Mouse (Mus musculus): ENCODE data around the gene Fam114a1.
A peak's percentile ranks its signal among the peaks of the same experiment; 100 is the strongest.

The Fam114a1 gene

DNA sequence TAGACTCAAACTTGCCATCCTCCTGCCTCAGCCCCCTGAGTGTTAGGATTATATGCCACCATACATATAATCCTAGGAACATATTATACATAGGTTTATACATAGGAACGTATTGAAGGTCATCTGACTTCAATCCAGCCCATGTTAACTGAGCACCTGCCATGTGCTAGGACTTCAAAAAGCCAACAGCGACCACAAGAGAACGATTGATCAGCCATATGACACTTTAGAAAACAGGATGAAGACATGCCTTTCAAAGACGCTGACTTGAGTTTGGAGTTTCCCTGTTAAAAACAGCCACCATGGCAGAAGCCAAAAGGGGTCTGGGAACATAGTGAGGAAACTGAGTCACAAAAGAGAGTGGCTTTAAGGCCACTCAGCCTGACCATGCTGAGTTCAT is 35.4 kb downstream of the Fam114a1 start:
- DNase-seq (ENCODE audit: low spot score), result no peak

DNA sequence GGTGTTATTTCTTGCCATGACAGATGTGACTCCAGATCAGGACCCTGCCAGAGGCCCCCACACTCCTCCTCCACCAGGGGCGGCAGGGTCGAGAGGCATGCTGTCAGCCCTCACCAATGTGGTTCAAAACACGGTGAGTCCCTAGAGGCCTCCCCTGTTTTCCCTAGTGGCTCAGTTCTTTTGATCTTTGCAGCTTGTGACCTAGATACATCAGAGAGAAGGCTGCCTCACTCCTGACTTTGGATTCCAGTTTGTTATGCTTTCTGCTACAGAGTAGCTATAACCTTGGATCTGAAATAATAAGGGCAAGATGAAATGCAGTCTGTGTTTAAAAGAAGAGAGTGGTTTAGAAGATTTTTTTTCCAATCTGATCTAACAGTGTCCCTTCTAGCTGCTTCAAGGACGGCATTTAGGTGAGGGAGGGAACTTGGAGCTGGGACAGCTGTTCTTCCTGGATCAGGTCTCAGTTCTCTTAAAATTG is 36.2 kb downstream of the Fam114a1 start:
- no peak for DNase-seq (ENCODE audit: low spot score)

DNA sequence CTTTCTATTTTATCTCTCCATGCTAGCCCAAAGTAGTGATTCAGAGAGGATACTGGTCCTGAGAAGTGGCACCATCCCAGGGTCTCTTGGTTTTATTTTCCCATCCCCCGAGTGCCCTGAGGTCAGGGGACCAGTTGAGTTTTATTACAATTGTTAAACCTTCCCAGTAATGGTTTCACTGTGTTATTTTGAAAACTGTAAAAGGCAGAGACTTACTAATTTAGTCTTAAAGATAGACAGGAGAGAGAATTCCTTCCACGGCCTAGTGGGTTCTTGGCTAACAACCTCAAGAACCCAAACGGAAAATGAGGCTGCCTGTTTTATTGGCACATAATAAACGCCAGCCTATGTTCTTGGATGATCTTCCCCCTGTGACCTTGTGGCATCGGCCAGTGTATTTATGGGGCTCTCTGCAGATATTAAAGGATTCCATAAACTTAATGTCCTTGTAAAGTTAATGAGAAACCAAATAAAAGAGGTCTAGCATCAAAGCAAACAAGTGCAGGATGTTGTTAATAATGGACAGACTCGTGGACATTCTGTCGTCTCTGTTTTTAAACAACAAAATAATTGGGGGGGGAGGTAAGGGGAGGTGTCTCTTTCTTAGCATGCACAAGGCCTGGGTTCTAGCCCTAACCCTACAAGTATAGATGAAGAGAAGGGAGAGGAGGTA is 42.2 kb downstream of the Fam114a1 start:
- no peak for DNase-seq (ENCODE audit: low spot score)

DNA sequence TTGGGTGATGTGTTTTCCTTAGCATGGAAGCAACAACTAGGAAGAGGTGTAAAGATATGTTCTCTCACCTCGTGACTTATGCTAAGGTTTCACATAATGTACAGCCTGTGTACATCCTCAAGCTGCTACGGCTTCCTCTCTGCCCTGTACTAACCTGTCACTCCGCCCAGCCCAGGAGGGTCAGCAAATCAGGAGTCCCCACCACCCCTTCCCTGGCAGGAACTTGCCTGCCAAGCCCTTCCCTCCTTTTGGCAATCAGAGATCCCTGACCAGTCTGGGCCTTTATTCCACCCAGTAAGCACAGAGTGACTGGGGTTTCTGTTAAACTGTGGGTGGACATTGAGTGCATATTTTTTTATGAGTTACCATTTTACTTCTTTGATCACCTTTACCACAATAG is 45.6 kb downstream of the Fam114a1 start:
- DNase-seq (ENCODE audit: low spot score), result no peak

DNA sequence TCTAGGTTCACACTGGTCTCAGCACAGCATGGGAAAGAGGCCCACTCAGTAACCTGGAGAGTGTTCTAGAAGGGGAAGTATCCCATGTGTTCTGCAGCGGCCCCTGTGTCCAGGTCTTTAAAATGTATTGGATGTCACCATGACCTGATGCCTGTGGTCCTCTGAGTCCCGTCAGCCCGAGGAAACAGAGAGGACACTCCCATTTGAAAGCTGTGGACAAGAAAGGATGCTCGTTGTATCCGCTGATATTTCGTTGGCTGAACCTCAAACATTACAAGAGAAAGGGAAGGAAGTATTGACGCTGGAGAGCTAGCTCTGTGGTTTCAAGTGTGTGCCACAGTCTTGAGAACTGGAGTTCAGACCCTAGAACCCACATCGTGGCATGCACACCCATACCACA is 49.2 kb downstream of the Fam114a1 start:
- no peak for DNase-seq (ENCODE audit: low spot score)

DNA sequence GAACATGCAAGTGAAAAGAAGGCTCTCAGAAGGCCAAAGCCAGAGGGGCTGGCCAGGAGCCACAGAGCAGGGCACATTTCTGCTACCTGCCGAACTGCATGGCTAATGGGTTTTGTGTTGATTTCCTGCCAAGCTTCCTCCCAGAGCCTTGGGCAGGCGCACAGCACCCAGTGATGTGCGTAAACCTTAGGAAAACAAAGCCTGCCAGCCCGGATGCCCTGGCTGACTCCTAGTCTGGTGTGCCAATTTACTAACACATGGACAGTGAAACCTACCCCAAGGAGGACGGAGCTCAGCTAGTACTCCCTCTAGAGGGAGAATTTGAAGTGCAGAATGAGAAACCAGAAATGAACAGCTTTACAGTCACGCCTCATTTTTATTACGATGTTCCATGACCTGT is 50.0 kb downstream of the Fam114a1 start:
- DNase-seq (ENCODE audit: low spot score), result peak; percentile 33

DNA sequence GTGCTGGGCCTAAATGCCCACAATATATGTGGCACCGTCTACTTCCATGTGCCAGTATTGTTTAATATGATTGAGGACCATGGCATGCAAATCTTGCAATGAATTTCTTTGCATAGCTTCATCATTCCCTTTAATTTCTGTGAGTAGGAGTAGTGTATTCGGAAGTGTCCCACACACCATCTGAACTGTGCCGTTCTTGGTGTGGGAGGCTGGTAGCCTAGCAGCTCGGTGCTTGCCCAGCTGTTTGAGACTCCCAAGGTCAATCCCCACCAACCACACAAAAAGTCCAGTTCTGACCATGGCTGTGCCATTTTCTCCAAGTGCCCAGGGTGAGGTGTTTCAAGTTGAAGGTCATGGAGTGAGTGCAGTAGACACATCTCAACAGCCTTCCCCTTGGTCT is 52.1 kb downstream of the Fam114a1 start:
- no peak for DNase-seq (ENCODE audit: low spot score)

DNA sequence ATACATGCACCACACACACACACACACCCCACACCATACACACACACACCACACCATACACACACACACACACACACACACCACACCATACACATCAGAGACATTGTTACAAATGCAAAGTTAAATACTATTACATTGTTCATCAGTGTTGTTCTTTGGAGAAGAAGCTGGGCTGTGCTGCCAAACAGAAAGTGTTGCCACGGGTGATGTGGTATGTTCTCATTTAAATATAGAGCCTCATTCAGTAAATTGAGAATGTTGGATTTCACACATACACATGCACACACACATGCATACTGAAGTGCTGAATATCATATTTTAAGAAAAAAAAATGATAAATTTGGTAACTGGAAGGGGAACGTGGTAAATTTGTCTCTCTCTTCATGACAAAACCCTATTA is 54.8 kb downstream of the Fam114a1 start:
- DNase-seq (ENCODE audit: low spot score), result no peak

DNA sequence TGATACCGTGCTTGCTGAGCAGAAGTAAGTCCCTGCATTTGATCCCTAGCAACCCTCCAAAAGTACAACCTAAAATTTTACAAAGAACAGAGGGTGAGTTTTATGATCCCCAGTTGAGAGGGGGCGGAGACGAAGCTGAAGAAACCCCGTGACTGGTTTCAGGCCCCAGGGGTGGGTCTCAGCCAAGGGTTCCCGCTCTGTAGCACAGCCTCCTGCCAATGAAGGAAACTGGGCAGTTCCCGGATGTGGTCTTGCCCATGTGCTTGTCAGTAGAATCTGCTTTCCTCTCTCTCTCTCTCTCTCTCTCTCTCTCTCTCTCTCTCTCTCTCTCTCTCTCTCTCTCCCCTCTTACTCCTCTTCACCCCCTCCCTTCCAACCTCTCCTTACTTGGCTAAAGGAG is 56.0 kb downstream of the Fam114a1 start:
- DNase-seq (ENCODE audit: low spot score), result no peak

DNA sequence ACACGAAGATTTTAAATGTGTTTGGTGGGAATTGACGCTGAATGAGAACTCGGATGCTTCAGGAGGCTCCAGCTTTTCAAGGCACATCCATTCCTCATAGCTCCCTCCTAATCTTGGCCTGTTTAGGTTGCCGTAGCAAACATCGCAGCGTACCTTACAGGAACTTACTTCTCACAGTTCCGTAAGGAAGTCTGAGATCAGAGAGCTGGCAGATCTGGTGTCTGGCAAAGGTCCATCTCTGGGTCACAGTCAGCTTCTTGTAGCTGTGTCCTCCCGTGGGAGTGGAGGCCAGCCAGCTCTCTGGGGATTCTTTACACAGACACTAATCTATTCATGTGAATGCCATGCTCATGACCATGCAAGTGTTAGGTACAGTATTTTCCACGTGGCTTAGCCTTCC is 56.9 kb downstream of the Fam114a1 start:
- DNase-seq (ENCODE audit: low spot score), result peak; percentile 52

DNA sequence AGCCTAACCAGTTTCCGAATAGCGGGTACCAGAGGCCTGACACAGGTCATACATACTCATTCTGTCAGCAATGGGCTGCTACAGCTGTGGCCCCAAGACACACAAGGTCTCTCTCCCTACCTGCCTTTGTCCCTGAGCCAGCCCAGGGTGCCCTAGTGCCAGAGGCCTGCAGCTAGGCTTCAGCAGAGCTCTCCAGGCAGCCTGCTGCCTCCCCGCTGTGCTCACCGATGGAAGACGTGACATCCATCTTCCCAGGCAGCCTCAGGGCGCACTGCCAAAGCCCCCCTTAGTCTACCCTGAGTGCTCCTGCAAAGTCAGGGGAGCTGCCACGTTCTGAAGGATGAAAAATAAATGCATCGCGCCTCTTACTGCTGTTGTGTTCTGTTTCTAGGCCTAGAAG is 58.1 kb downstream of the Fam114a1 start:
- no peak for DNase-seq (ENCODE audit: low spot score)

DNA sequence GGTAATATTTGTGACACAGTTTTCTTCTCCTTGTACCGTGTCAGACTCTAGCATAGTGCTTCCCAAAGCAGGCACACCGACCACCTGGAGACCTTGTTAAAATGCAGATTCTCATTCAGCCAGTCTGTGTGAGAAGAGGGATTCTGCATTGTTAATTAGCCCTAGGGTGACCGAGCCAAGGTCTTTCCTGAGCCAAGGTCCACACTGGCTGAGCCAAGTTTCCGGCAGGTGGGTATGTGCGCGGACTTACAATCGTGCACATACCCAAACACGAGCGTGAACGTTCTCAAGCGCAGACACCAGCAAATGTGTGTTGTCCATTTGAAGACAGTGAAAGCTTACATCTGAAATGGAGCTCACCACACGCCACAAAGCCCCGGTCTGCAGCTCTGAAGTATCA is 66.7 kb downstream of the Fam114a1 start:
- no peak for DNase-seq (ENCODE audit: low spot score)

DNA sequence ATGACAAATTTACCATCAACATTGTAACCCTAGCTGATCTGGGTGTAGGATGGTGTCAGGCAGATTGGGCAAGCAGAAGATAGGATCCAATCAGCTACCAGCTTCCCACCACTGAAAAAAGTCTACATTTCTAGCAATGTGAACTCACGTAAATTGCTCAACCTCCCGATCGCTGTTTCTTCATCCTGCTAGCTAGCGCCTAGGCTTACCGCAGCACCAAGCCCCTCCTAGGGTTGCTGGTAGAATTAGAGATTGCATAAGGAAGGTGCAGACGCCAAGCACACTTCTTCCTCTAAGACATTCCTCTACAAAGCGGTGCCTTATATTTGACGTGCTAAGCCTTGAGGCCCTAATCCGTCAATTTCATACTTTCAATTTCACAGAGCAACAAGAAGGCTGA is 68.4 kb downstream of the Fam114a1 start:
- DNase-seq (ENCODE audit: low spot score), result no peak

DNA sequence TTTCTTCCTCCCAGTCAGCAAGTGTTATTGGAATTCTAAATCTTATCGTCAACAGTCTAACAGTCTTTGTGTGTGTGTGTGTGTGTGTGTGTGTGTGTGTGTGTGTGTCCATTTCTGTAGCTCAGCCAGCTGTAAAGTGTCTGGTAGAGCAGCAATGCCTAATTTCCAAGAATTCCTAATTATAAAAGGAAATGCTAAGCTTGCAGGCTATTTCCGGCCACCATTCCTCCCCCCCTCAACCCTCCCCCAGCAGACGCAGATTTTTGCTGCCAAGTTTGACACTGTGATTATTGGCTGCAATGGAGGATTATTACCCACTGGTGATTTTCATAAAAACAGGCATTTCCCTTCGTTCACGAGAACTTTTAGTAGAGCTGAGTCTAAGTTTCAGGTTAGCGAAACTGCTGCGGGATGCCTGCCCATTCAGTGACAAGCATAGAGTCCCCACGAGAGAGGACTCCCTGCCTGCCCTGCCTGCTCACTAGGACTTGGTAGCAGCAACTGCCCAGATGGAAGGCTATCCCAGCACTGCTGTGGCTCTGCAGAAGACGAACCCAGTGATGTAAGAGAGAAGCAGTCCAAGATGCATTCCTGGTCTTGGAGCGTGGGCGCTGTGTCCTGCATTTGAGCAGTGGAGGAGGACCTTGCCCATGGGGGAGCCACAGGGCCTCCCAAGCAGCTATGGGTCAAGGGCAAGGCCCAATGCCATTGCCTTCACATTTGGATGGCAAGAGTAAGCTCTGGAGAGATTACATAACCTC is 69.1 kb downstream of the Fam114a1 start:
- peak; percentile 47 for DNase-seq (ENCODE audit: low spot score)

DNA sequence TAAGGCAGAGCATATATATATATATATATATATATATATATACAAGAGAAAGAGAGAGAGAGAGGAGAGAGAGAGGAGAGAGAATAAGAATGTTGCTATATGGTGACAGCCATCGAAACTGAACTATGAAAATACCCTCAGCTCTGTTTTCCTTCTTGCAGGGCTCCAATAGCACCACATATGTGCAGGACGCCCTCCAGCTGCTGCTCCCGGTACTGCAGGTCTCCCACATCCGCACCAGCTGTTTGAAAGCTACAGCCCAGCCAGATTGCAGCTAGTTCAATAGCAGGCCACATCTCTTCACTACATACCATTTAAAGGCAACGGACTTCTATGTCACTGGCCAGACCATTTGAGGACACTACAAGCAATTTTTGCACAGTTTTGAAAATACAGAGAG is 70.6 kb downstream of the Fam114a1 start:
- DNase-seq (ENCODE audit: low spot score), result peak; percentile 40

DNA sequence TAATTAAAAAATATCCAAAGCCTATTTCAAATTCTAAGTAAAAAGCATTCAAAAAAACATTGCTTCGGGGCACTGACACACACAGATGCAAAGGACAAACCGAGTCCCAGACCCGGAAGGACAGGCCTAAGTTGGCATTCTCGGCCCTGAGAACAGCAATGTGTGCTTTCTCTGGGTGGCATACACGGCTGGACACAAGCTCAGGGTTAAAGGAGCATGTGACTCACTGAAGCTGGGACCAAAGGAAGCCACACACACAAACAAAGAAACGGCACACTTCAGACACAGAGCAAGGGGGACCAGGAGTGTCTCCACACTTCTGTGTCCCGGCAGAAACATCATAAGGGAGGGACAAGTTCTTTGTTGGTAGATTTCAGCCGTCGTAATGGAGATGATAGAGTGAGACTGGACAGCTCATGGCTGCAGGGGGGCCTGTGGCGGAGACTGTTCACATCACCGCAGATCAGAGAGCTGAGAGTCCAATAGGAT is 73.6 kb downstream of the Fam114a1 start:
- no peak for DNase-seq (ENCODE audit: low spot score)

DNA sequence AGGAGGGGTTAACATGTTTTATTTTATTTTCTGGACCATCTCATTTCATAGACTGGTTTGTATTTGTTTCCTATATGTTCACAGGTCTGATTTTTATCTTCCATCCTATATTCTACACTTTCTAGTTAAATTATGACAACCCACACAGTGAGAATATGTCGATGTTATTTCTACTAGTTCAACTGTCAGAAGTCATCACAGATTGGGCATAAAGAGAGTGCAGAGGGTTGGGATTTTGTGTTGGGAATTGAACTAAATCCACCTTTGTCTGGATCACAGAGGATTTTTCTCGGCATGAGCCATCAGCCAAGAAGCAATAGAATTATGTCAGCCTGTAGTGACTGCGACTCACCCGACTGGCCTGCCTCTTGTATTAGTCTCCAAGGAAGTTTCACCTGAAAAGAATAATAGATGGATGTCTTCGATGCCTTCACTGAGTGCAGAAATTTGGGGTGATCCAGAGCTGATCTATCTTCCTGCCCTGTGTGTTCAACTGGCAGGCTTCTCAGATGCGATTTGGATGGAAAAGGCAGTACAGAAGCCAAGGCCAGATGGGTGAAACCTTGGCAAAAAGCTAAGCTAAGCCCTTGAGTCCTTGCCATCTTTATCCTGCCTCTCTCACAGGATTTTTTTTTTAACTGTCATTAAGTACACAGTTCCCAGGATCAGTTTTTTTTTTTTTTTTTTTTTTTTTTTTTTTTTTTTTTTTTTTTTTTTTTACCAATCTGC is 75.9 kb downstream of the Fam114a1 start:
- no peak for DNase-seq (ENCODE audit: low spot score)

DNA sequence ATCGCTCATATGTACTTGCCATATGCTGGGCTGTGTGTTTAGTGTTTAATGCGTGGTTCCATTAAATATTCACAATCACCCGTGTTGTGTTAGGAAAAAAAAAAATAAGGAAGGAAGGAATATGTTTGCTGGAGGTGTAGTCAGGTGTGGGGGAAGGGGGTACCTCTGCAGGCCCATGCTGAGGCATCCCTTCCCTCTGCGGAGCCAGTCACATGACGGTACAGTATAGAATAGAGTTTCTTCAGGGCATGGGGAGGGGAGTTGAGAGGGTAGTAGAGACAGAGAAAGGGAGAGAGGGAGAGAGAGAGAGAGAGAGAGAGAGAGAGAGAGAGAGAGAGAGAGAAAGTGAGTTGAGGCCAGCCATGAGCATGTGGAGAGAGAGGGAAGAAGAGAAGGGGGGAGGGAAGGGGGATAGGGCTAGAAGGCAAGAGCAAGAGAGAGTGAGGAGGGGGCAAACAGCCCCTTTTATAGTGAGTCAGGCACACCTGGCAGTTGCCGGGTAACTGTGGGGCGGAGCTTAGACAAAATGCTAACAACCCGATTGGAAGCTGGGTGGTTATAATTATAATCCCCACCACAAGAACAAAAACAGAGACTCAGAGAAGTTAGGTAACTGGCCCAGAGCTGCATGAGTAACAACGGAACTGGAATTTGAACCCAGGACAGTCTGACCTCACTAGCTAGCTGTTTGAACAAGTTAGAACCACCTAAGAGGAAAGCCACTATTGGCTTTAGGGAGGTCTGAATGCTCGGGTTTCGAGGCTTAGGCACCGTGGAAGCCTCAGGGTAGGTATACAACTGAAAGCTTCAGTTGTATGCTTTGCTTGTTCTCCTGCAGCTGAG is 76.8 kb downstream of the Fam114a1 start:
- no peak for DNase-seq (ENCODE audit: low spot score)

DNA sequence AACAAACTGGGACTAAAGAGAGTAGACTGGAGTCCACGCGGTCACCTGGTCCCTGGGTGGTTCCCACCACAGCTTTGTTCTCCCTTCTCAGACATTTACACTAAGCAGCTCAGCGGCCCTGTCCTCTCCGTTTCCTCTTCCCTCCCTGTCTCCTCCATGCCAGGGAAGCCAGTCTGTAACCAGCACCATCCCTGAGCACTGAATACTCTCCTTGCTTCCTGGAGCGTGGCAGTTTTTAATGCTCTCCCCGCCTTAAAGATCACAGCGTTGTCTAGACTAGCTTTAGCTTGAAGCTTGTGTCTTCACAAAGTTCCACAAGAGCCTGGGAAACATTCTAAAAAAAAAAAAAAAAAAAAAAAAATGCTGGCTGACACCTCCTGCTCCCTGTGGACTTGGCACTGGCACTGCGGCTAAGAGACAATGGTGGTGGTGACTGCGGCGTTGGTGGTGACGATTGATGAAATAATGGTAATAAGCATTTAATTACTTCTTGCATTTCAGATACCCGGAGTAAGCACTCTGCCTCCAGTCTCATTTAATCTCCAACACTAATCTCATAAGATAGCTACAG is 77.5 kb downstream of the Fam114a1 start:
- DNase-seq (ENCODE audit: low spot score), result no peak

DNA sequence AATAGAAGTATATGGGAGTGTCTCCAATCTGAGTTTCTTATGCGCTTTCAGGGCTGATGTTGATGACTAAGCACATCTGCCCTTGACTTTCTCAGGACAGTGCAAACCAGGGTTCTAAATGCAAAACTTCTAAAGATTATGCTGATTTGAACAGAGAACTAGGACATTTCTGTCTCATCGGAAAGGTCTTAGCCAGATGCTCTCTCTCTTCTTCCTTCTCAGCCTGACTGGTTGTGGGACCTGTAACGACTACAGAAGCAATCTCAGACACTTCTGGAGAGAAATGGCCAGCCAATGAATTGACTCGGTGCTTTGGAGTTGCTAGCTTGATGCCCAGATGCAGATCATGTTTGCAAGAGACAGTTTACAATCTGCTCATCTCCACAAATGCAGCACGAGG is 80.0 kb downstream of the Fam114a1 start:
- DNase-seq (ENCODE audit: low spot score), result no peak

DNA sequence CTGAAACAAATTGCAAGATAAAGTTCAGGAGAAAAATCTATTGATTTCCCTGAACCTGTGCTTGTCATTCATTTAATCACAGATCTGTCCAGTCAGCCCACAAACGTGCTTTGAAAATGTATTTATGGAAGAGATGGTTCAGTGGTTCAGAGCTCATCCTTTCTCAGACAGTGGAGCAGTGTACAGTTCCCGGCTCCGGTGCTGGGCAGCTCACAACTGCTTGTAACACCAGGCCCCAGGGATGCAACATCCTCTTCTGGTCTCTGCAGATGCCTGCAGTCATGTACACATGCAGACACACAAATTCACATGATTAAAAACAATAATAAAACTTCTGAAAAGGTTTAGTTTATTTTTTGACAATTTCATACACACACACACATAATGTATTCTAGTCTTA is 81.6 kb downstream of the Fam114a1 start:
- no peak for DNase-seq (ENCODE audit: low spot score)

DNA sequence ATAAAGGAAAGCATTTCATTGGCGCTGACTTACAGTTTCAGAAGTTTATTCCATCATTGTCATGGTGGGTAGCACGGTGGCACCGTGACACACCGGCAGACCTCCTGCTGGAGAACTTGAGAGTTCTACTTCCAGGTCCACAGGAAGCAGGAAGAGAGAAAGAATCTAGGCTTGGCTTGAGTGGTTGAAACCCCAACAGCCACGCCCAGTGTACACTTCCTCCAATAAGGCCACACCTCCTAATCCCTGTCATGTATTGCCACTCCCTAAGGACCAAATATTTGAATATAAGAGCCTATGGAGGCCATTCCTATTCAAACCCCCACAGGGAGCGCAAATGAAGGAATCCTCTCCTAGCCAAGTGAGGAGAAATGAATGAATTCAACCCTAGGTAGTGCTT is 87.7 kb downstream of the Fam114a1 start:
- DNase-seq (ENCODE audit: low spot score), result no peak

Measured in testis, postnatal 14 days (tissue).